Comparison of ENCODE assay signal across 16 mouse cellular contexts in genomic region chr10:25526156-25526555, GRCm38 (mm10). TPM values are rescaled to one million over a fixed set of nuclear protein-coding genes. Genes with fewer than 3 reads are reported as not detected.
"Had no signal": no experiment of that assay in that cellular context is flagged by ENCODE, and none has a peak within 500 bp of the region (broad histone marks: within the 10 kb centered on the region; RNA-seq: fewer than 3 reads in every experiment).

No protein-coding gene starts in this region.

- H3K9me3 ChIP-seq: limb, embryonic 13.5 days; liver, embryonic 12.5 days; lung, embryonic 15.5 days; midbrain, embryonic 15.5 days; neural tube, embryonic 13.5 days had no signal

- H3K4me2 ChIP-seq: limb, embryonic 13.5 days; liver, embryonic 12.5 days; lung, embryonic 15.5 days; midbrain, embryonic 15.5 days; neural tube, embryonic 13.5 days had no signal

- ATAC-seq: liver, embryonic 12.5 days; midbrain, embryonic 15.5 days had no signal

- H3K4me1 ChIP-seq: lung, embryonic 15.5 days; midbrain, embryonic 15.5 days had no signal

- DNase-seq: kidney, adult 18-20 months; kidney, postnatal 10 days; kidney, postnatal 4 days; right cerebral cortex, adult 18-20 months; right cerebral cortex, postnatal 25 days; thymus, adult 2 months; thymus, postnatal 25 days had no signal

- H3K27me3 ChIP-seq: limb, embryonic 13.5 days; liver, embryonic 12.5 days; lung, embryonic 15.5 days; midbrain, embryonic 15.5 days; neural tube, embryonic 13.5 days had no signal

- H3K9ac ChIP-seq: limb, embryonic 13.5 days; liver, embryonic 12.5 days; lung, embryonic 15.5 days; midbrain, embryonic 15.5 days; neural tube, embryonic 13.5 days had no signal

- H3K4me3 ChIP-seq: layer of hippocampus, adult 2 months; limb, embryonic 13.5 days; liver, embryonic 12.5 days; lung, embryonic 15.5 days; midbrain, embryonic 15.5 days; neural tube, embryonic 13.5 days had no signal

- H3K36me3 ChIP-seq: midbrain, embryonic 15.5 days; neural tube, embryonic 13.5 days had no signal

- H3K27ac ChIP-seq: layer of hippocampus, adult 2 months; limb, embryonic 13.5 days; liver, embryonic 12.5 days; lung, embryonic 15.5 days; midbrain, embryonic 15.5 days; neural tube, embryonic 13.5 days; stomach, postnatal 0 days had no signal

RNA-seq across cellular contexts. Expression of gene Smlr1, which starts 9.9 kb away (rescaled TPM):
- polyA plus RNA-seq: kidney, embryonic 14.5 days; limb, embryonic 13.5 days; lung, embryonic 15.5 days; midbrain, embryonic 15.5 days; neural tube, embryonic 13.5 days; thymus, adult 2 months; urinary bladder, adult 2 months had no signal
